Mouse (Mus musculus) forebrain, postnatal 0 days (tissue): ENCODE results near the gene Mex3a. TPM values are rescaled to one million over a fixed set of nuclear protein-coding genes. Genes with fewer than 3 reads are reported as not detected.
"Not testable (repeated sequence)": the region's sequence is repeated elsewhere in the genome, so short reads cannot be mapped to it uniquely, and the experiment has no call there.

ENCODE experiments used
- ATAC-seq: fragments of 200-750 bp; cut with Nextera tagmentation; 2 replicates; pipeline ENCODE4 v1.8.0; 2017; ENCODE audit warnings: mild to moderate bottlenecking, moderate library complexity
- DNase-seq: peaks from one replicate; pipeline ENCODE4 v3.0.0-alpha.2; 2015
- H3K27ac ChIP-seq: fragments of 300-500 bp; sonication (generic); 2 replicates; pipeline ENCODE4 v1.5.1; 2014; ENCODE audit warnings: low read depth, mild to moderate bottlenecking, antibody characterized with exemption, low read length, moderate library complexity, mixed read lengths
- H3K27me3 ChIP-seq: fragments of 300-500 bp; sonication (generic); 2 replicates; pipeline ENCODE4 v1.6.1; 2014; ENCODE audit warnings: mild to moderate bottlenecking, low read length, mixed read lengths; ENCODE audit not compliant: insufficient read depth
- H3K36me3 ChIP-seq: fragments of 300-500 bp; sonication (generic); 2 replicates; pipeline ENCODE4 v1.6.1; 2014; ENCODE audit warnings: mild to moderate bottlenecking, moderate library complexity; ENCODE audit not compliant: insufficient read depth
- H3K4me1 ChIP-seq: fragments of 300-500 bp; sonication (generic); 2 replicates; pipeline ENCODE4 v1.6.1; 2014; ENCODE audit warnings: antibody characterized with exemption; ENCODE audit not compliant: insufficient read depth
- H3K4me2 ChIP-seq: fragments of 300-500 bp; sonication (generic); 2 replicates; pipeline ENCODE4 v1.6.1; 2014; ENCODE audit warnings: low read depth, mild to moderate bottlenecking, moderate library complexity
- H3K4me3 ChIP-seq: fragments of 300-500 bp; sonication (generic); 2 replicates; pipeline ENCODE4 v1.5.1; 2014; ENCODE audit warnings: low read depth, low read length, mixed read lengths
- H3K9ac ChIP-seq: fragments of 300-500 bp; sonication (generic); 2 replicates; pipeline ENCODE4 v1.6.1; 2014; ENCODE audit warnings: mild to moderate bottlenecking
- H3K9me3 ChIP-seq: fragments of 300-500 bp; sonication (generic); 2 replicates; pipeline ENCODE4 v1.6.1; 2016; ENCODE audit warnings: low read length
- CTCF ChIP-seq: sonication (generic); IDR thresholded peaks from 2 replicates; pipeline ENCODE4 v1.5.1; 2016; ENCODE audit warnings: antibody characterized with exemption, control low read depth, low read depth
- WGBS: fragments of 180-500 bp; shearing (Covaris S2); extraction: QIAGEN DNeasy Blood & Tissue Kit; methylation state at CpG from one replicate; pipeline ENCODE4 v1.1.7; 2014; 5-methylcytosine and 5-hydroxymethylcytosine counted together
- polyA plus RNA-seq: library from polyadenylated mRNA; unstranded; fragments of >200 nt; fragmentation: Nextera tagmentation; extraction: Ambion mirVana; gene quantifications from 2 replicates; pipeline ENCODE4 v1.2.1, GENCODE M21; 2015
- total RNA-seq: library from RNA; depleted of rRNA; stranded (reverse); fragments of >200 nt; gene quantifications from 2 replicates; pipeline ENCODE4 v1.2.3, GENCODE M21; 2014

Mex3a gene
- total and polyA plus RNA-seq, 2 experiments from 2014 or later, result 20.5 to 71.9 TPM

- Histone ChIP-seq H3K9ac (no peak overlapping the region), H3K9me3 (no peaks in the 10 kb centered on the region), H3K27me3 (no peaks in the 10 kb centered on the region), H3K4me2 (no peak overlapping the region), H3K4me3 (no peak overlapping the region), H3K36me3 (peaks cover 54% of the 10 kb centered on the region), H3K4me1 (no peaks in the 10 kb centered on the region), H3K27ac (no peak overlapping the region)
- ATAC-seq, result no peak
- WGBS, result 96% methylated on average over 5 of the region's 5 CpGs
- TF ChIP-seq CTCF, result no peak
- no peak for DNase-seq
Measured at GRCm38 (mm10) chr3:88569694-88570093, 37.5 kb downstream of the Mex3a start.

- DNase-seq (no peak), ATAC-seq (no peak)
- TF ChIP-seq CTCF, result no peak
- Histone ChIP-seq H3K4me3 (no peak overlapping the region), H3K27ac (no peak overlapping the region), H3K4me2 (no peak overlapping the region), H3K27me3 (no peaks in the 10 kb centered on the region), H3K9me3 (no peaks in the 10 kb centered on the region), H3K9ac (no peak overlapping the region), H3K36me3 (peaks cover 48% of the 10 kb centered on the region), H3K4me1 (no peaks in the 10 kb centered on the region)
- WGBS, result 95% methylated on average over 10 of the region's 10 CpGs
Measured at GRCm38 (mm10) chr3:88570341-88570740, 38.1 kb downstream of the Mex3a start.

- ATAC-seq, result no peak
Measured at GRCm38 (mm10) chr3:88571856-88572255, 39.7 kb downstream of the Mex3a start.

GRCm38 (mm10) chr3:88572835-88573234 is 40.6 kb downstream of the Mex3a start:
- Histone ChIP-seq H3K9ac (no peak overlapping the region), H3K9me3 (no peaks in the 10 kb centered on the region), H3K27me3 (no peaks in the 10 kb centered on the region), H3K27ac (no peak overlapping the region), H3K4me1 (no peaks in the 10 kb centered on the region), H3K4me3 (no peak overlapping the region), H3K36me3 (peaks cover 25% of the 10 kb centered on the region), H3K4me2 (no peak overlapping the region)
- no peak for TF ChIP-seq CTCF
- DNase-seq (no peak), ATAC-seq (no peak)
- 86% methylated on average over 2 of the region's 2 CpGs for WGBS

More at GRCm38 (mm10) chr3:88571856-88572255, 39.7 kb downstream of the Mex3a start:
- no peaks in the 10 kb centered on the region for H3K27me3 ChIP-seq
- TF ChIP-seq CTCF, result no peak
- no peaks in the 10 kb centered on the region for H3K9me3 ChIP-seq
- no peak overlapping the region for H3K4me3 ChIP-seq
- no peak overlapping the region for H3K27ac ChIP-seq
- H3K4me1 ChIP-seq, result no peaks in the 10 kb centered on the region
- no peak overlapping the region for H3K4me2 ChIP-seq
- DNase-seq, result no peak
- WGBS, result 82% methylated on average over 1 of the region's 1 CpGs
- H3K36me3 ChIP-seq, result peaks cover 33% of the 10 kb centered on the region
- no peak overlapping the region for H3K9ac ChIP-seq

- DNase-seq (no peak), ATAC-seq (no peak)
- 85% methylated on average over 2 of the region's 2 CpGs for WGBS
- TF ChIP-seq CTCF, result no peak
- no peak overlapping the region for H3K4me2 ChIP-seq
- no peaks in the 10 kb centered on the region for H3K4me1 ChIP-seq
- no peak overlapping the region for H3K27ac ChIP-seq
- H3K9ac ChIP-seq, result no peak overlapping the region
- no peaks in the 10 kb centered on the region for H3K27me3 ChIP-seq
- H3K36me3 ChIP-seq, result peaks cover 15% of the 10 kb centered on the region; the same call in 1 of the 2 replicates
- no peak overlapping the region for H3K4me3 ChIP-seq
- H3K9me3 ChIP-seq, result no peaks in the 10 kb centered on the region
Measured at GRCm38 (mm10) chr3:88573810-88574209, 41.6 kb downstream of the Mex3a start.

- ATAC-seq (no peak), DNase-seq (no peak)
- Histone ChIP-seq H3K4me2 (no peak within 1 kb of the TSS), H3K9ac (no peak within 1 kb of the TSS), H3K27ac (no peak within 1 kb of the TSS), H3K4me3 (no peak within 1 kb of the TSS), H3K36me3 (no peaks in the 10 kb centered on the region), H3K9me3 (no peaks in the 10 kb centered on the region), H3K4me1 (peaks cover 4% of the 10 kb centered on the region; the same call in 1 of the 2 replicates), H3K27me3 (no peaks in the 10 kb centered on the region)
- no peak for TF ChIP-seq CTCF
- WGBS, result 89% methylated on average over 3 of the region's 3 CpGs
Measured at GRCm38 (mm10) chr3:88575540-88575939, 43.3 kb downstream of the Mex3a start, which contains the start of gene Ssr2. Gene Ssr2 (plus strand): TSS chr3:88575876.

GRCm38 (mm10) chr3:88577846-88578245 is 45.7 kb downstream of the Mex3a start:
- WGBS, result 87% methylated on average over 5 of the region's 5 CpGs
- not testable (repeated sequence) for ATAC-seq, H3K4me2 ChIP-seq

More at GRCm38 (mm10) chr3:88577846-88578245, 45.7 kb downstream of the Mex3a start:
- H3K4me3 ChIP-seq, H3K4me1 ChIP-seq, H3K9ac ChIP-seq, H3K27me3 ChIP-seq, DNase-seq, H3K36me3 ChIP-seq, H3K27ac ChIP-seq, H3K9me3 ChIP-seq: not testable (repeated sequence)
